Mouse (Mus musculus) adrenal gland, adult (tissue): ENCODE measurements around the gene Ap2a1.

Experiments
- DNase-seq, 2 experiments: peaks; one replicate each; pipeline ENCODE4 v3.0.0; 2022 to 2023; ENCODE audit warnings: low spot score in 1 of 2; ENCODE audit not compliant: inconsistent age in 2 of 2

Gene Ap2a1

DNA sequence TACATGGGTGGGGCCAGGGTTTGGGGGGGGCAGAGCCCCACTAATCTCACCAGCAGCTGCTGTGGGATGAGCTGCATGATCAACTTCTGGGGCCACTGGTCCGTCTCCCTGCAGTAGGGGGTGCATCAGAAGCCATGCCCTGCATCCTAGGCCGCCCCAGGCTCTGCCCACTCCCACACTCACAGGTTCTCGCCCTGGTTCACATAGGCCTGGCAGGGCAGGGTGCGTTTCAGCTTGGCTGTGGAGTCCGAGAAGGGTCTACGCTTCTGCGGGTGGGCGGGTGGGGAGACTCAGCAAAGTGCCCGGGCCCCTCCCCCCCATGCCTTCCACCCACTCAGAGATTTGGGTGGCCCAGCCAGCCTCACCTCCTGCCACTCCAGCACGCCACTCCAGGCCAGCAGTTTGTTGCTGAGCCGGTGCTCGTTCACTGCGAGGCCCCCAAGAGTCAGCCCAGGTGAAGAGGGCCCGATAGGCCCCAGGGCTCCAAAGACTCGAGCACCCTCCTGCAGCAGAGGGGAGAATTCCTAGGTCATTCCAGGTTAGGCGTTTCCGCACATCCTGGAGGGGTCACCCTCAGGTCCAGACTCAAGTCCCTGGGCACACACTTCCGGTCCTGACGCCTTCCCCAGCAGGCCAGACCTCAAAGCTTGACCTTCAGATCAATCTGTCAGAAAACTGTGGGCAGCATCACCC, 62.1 kb downstream of the Ap2a1 start:
- DNase-seq, result peak; percentile 55 to 79

DNA sequence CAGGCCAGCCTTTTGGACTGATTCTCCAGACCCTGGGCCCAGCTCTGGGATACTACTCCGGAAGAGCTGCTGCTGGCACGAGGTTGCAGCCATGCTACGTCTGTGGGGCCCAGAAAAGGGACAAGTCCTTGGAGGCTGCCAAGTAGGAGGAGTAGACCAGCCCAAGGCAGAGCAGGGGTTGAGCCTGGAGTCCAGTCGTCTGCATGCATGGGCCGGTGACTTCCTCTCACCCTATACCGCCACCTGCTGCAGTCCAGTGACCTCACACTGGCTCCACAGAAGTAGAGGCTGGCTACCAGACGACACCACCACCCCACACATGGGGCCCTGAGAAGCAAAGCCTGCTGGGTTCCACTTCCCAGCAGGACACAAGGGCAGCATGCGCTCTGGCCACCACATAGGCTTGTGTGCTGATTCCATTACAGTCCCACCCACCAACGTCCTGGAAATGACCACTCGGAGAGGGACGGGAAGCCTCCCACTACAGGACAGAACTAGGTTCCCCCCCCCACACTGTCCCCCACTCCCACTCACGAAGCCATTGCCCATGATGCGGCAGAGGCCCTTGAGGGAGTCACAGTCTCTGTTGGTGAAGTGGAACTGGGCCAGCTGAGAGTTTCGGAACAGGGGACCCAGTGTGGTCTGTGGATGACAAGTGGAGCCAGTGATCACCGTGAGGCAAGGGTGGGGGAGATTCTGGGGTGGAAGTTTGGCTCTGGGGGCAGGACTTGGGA, 62.9 kb downstream of the Ap2a1 start:
- DNase-seq, result peak; percentile 91 to 95

DNA sequence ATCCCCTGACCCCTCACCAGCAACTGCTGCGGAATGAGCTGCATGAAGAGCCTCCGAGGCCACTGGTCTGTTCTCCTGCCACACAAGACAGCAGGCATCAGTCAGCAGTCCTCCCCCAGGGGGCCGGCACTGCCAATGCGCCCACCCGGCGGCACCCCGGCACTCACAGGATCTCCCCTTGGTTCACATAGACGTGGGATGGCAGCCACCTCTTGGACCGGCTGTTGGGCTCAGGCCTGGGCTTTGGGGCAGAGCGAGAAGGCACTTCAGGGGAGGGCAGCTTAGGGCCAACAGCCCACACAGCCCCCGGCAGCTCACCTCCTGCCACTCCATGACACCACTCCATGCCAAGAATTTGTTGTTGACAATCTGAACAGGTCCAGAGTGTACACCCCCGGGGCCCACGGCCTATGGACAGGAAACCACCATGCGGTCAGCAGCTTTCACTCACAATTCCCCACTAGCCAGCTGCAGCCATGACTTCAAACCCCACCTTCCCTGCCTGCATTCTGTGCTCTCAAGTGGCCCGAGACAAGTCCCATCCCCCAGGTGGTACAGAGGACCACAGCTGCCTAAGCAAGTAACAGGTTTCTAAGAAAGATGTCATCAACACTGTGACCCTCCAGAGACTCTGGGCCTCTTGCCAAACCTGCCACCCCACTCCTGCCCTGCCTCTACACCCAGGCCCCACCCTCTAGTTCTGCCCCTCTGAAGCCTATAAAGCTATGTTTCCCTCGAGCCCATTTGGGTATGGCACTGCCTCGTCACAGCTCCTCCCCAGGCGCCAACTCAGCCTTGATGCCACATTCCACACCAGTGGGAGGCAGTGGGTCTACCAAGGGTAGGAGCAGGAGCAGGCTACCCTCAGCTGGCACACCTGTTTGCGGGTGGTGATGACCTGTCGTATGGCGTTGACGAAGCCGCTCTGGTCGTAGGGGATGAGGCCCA, 64.4 kb downstream of the Ap2a1 start:
- peak; percentile 55 to 69 for DNase-seq

DNA sequence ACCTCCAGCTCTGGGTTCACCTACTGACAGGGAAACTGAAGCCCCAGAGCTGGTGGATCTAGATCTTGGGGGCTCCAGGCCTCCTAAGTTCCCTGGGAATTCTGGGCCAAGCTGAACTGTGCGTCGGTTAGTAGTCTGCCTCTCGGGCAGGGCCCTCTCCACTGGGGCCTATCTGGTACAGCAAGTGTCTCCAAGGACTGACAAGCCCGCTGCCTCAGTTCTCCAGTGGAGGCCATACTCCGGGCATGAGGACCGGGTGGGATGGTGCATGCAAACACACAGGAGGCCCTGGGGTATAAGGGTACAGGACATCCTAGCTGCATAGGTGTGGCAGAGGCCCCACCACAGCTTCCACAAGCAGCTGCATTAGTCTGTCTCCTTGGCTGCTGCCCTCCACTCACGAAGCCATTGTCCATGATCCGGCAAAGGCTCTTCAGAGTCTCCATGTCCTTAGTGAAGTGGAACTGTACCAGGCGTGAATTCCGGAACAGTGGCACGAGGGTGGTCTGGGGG, 65.3 kb downstream of the Ap2a1 start:
- DNase-seq, result no peak

DNA sequence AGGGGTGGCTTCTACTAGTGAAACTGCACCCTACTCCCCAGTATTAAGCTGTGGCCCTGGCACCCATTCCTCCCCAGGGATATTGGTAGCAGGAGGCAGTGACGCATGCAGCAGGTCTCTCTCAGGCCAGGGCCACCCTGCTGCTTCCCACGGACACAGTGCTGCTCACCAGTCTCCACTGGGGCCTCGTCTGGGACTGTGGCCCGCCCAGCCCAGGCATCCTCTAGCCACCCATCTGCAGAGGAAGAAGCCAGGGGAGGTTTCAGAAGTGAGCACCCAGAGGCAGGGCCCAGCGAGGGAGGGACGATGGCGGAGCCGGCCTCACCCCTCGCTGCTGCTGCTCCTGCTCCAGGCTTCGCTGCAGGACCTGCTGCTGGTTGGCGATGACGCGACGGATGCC, 66.1 kb downstream of the Ap2a1 start:
- peak in 1 of 2 experiments; percentile 63 for DNase-seq

DNA sequence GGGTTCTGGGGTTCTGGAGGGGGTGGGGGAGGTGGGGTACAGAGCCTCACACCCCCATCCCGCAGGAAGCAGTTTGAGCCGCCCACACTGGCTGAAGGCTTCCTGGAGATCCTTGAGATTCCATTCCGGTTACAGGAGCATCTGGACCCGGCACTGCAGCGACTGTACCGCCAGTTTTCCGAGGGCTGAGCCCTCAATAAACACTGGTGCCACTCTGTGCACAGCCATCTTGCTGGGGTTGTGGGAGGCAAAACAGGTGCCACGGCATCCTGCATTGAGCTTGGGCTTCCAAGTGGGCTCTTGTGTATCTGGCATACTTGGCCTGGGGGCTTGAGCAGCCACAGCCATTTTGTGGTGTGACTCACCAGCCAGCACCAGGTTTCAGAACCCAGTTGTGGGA, 66.9 kb downstream of the Ap2a1 start:
- peak; percentile 54 to 76 for DNase-seq

DNA sequence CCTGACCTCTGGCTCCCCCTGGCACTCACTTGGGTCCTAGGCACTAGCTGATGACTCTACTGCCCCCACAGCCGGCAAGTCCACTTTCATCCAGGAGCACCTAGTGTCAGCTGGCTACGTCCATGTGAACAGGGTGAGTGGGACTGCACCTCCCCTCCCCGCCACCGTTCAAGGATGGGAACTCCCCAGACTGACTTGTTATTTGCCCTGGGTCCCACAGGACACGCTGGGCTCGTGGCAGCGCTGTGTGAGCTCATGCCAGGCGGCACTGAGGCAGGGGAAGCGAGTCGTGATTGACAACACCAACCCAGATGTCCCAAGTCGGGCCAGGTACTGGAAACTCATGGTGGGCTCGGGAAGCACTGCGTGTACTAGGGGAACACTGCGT, 67.9 kb downstream of the Ap2a1 start:
- peak; percentile 47 to 65 for DNase-seq

DNA sequence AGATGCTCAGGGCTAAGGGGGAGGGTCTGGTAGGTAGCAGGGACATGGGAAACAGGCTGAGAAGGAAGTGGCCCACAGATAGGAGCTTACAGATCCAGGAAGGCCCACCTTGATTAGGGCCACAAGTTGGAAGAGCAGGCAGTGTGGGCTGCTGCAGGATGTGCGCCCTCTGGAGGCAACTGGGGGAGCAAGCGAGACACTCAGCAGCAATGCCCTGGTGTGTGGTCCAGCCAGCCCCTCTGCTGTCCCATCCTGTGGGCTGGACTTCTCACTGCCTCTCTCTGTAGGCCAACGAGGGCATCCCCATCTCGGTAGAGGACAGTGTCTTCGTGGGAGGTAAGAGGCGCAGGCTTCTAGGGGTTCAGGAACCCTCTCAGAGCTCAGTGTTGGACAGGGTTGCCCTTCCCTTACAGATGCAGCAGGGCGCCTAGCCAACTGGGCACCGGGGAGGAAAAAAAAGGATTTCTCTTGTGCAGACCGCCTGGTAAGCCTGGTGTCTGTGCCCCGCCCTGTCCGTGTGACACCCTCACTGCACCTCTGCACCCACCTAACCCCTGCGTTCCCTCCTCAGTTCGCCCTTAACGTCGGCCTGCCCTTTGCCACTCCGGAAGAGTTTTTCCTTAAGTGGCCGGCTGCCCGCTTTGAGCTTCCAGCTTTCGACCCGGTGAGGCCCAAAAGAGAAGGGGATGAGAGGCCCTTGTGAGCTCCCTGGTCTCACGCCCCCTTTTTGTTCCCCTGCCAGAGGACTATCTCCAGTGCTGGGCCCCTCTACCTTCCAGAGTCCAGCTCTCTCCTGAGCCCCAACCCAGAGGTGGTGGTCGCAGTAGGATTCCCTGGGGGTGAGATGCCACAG, 68.5 kb downstream of the Ap2a1 start:
- DNase-seq, result peak; percentile 75 to 91

DNA sequence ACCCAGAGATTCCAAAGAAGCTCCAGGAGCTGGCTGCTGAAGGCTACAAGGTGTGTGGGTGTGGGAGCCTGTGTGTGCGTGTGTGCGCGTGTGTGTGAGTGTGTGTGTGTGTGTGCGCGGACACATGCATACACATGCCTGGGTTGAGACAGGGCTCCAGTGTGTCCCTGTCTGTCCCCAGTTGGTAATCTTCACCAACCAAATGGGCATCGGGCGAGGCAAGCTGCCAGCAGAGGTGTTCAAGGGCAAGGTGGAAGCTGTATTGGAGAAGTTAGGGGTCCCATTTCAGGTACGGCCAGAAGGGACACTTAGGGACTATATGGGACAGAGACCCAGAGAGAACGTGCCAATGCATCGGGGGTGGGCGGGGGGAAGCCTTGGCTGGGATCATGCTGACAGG, 69.4 kb downstream of the Ap2a1 start:
- no peak for DNase-seq

DNA sequence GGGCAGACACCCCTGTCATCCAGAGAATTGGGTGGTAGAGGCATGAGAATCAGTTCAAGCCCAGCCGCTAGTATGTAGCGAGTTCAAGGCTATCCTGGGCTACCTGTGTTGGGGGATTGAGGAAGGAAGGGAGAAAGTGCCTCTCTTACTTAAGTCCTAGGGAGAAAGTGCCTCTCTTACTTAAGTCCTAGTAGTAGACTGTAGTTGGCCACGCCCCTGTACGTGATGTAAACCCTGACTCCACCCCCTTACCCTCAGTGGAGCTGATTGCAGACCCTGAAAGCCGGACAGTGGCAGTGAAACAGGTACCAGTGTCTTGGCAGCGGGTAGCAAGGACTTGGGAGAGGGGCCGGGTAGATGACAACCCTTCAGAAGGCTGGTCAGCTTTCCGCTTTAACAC, 71.4 kb downstream of the Ap2a1 start:
- DNase-seq, result peak; percentile 62 to 83

DNA sequence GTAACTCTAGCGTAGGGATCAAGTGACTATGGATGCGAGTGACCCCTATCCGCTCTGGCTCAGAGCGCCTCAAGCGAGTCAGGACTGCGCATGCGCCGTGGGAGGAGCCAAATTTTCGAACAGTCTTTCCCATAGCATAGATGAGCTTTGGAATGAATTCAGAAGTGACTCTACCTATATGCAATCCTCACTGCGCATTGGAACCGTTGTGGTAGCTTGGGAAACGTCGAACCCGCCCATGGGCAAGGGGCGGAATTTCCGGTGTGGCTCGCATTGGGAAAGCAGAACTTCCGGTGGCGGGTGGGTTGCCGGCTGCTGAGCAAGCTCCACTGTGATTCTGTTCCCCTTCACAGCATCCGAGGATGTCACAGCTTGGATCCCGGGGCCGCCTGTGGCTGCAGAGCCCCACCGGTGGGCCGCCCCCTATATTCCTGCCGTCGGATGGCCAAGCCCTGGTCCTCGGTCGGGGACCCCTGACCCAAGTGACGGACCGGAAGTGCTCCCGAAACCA, 72.2 kb downstream of the Ap2a1 start, which contains the start of gene Pnkp:
Gene Pnkp (plus strand): TSS at position 98 of the 511 bp plus-strand sequence.
- DNase-seq, result peak; percentile 90 to 97

DNA sequence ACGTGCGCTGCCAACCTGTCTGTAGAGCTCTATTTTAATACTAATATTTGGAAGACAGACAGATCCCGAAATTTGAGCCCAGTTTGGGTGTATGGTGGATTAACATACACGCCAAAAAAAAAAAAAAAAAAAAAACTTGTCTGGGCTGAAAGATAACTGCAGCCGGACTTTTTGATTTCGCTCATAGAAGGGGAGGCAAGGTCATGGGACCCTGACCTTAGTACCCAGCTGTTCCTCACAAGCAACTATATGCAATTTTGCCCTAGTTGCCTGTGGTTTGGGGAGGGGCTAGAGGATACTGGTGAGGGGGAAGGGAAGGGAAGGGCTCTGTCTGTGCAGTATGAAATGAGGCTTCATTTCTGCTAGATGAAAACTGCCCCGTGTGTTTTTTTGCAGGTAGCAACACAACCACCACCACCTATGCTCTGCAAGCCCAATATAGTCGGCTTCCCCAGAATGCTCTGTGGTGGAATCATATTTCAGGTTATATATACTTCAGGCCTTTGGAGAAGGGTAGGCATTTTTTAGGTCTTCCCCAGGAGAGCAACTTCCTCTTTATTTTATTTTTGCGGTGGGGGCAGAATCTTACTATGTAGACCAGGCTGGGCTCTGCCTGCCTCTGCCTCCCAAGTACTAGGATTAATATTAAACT, 72.9 kb downstream of the Ap2a1 start:
- no peak for DNase-seq

DNA sequence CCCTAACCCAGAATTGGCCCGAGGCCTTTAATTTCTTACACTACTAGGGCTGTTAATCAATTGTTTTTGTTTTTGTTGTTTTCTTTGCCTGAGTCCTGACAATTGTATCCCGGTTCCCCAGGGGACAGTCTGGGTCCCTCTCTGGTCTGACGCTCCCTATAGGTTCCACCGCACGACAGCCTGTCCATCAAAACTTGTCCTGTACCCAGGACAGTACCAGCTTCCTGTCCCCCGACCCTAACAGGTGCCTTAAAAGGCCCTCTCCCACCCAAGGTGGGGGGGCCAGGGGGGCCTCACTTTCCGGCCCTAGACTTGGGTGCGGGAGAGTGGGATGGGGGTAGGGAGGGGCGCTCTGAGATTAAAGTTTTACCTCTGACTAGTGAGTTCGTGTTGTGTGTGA, 74.3 kb downstream of the Ap2a1 start:
- DNase-seq, result no peak

DNA sequence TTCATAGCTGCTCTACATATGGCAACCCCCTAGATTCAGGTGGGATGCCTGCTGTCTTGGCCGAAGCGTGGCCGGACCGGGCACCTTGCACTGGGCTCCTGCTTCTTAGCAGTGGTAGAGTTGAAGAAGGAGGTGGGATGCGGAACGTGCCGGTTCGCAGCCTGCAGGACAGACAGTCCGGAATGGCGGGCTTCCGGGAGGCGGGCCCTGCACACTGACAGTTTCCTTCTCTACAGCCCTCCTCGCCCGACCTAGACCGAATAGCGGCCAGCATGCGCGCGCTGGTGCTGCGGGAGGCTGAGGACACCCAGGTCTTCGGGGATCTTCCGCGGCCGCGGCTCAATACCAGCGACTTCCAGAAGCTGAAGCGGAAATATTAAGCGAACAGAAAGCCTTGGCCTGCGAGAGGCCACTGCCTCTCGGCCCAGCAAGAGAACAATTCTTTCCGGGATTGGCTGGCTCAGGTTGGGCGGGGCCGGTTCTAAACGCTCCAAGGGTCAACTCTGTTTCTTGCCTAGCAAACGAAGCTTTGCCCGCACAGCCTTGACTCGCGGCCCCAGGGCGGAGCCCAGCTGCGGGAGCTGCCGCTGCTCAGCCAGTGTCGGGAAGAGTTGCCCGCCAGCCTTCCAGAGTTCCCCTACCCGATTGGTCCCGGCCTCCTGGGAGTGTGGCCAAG, 74.8 kb downstream of the Ap2a1 start:
- DNase-seq, result peak; percentile 95 to 98

DNA sequence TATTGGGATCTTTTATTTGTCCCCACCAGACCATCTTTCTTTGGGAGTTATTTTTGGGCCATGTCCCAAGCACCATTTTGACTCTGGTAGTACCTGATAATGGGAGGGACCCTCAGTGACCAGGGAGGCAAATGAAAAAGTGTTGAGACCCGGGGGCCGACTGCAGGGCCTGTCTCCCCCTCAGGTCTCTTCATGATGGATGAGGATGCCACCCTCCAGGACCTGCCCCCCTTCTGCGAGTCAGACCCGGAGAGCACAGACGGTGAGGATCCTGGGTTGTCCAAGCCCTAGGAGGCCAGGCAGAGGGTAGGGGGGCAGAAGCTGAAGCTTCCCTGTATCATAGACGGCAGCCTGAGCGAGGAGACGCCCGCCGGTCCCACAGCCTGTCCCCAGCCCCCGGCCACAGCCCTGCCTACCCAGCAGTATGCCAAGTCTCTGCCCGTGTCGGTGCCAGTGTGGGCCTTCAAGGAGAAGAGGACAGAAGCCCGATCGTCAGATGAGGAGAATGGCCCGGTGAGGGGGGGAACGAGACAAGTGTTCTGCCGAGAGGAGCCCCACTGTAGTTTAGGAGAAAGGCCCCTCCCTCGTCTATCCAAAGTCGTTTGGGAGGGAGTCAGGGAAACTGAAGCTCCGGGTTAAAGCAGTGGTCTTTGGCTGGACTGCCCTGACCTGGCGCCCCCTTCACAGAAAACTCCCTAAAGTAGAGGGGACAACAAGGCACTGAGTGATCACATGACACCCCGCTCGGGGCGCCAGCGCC, 75.5 kb downstream of the Ap2a1 start:
- DNase-seq, result no peak

DNA sequence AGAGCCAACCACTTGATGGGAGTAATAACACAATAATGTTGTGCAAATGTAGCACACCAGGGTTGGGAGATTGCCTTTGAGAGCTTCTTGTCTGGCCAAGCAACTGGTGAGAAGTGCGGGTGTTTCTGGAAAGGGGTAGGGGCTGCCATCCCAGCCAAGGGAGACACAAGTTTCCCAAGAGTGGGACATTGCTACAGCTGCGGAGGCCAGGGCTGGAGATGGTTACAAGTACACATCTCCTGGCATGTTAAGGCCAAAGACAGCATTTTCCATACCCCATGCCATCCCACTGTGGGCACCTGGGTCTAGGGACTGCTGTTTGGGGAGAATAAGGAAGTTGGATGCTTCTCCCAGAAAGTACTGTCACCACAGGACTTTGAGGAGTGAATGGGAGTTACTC, 76.2 kb downstream of the Ap2a1 start:
- DNase-seq, result peak in 1 of 2 experiments; percentile 62

DNA sequence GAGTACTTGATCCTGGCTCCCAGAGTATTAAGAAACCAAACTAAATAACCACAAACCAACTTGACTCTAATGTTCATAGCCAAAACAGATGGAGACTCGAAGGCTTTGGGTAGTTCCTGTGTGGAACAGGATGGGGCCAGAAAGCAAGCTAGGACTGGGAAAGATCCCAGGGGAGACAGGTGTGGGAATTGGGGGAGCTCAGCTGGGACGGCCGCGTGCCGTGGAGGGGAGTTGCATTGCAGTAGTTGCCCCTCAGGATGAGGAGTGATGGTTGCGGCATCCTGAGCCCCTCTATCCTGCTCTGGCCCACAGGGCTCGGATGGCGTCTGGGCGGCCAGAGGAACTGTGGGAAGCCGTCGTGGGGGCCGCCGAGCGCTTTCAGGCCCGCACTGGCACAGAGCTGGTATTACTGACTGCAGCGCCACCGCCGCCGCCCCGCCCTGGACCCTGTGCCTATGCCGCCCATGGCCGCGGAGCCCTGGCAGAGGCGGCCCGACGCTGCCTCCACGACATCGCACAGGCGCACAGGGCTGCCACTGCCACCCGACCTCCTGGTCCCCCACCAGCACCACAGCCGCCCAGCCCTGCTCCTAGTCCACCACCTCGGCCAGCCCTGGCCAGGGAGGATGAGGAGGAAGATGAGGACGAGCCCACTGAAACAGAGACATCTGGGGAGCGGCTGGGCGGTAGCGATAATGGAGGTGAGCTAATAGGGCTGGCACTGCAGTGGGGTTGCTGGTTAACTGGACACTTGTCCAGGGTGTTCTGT, 76.9 kb downstream of the Ap2a1 start:
- DNase-seq, result peak; percentile 55 to 56
